Mouse (Mus musculus) intestine, postnatal 0 days (tissue): ENCODE results near the gene Aqp12. TPM values are rescaled to one million over a fixed set of nuclear protein-coding genes. Genes with fewer than 3 reads are reported as not detected.
A peak's percentile ranks its signal among the peaks of the same experiment; 100 is the strongest.

Experiments
- ATAC-seq: fragments of 200-750 bp; cut with Nextera tagmentation; 2 replicates; pipeline ENCODE4 v1.8.0; 2017; ENCODE audit warnings: mild to moderate bottlenecking, moderate TSS enrichment, moderate library complexity
- H3K27ac ChIP-seq: fragments of 300-500 bp; sonication (generic); 2 replicates; pipeline ENCODE4 v1.5.1; 2014; ENCODE audit warnings: mild to moderate bottlenecking, low read depth, low read length, moderate library complexity
- H3K27me3 ChIP-seq: fragments of 300-500 bp; sonication (generic); replicated peaks from 2 replicates; pipeline ENCODE4 v1.6.1; 2014; ENCODE audit warnings: low read length, mixed read lengths; ENCODE audit not compliant: control insufficient read depth, insufficient read depth
- H3K36me3 ChIP-seq: fragments of 300-500 bp; sonication (generic); 2 replicates; pipeline ENCODE4 v1.6.1; 2014; ENCODE audit warnings: mild to moderate bottlenecking, moderate library complexity; ENCODE audit not compliant: control insufficient read depth, insufficient read depth
- H3K4me1 ChIP-seq: fragments of 300-500 bp; sonication (generic); replicated peaks from 2 replicates; pipeline ENCODE4 v1.6.1; 2014; ENCODE audit warnings: antibody characterized with exemption, low read length, mixed read lengths; ENCODE audit not compliant: control insufficient read depth, insufficient read depth
- H3K4me2 ChIP-seq: fragments of 300-500 bp; sonication (generic); replicated peaks from 2 replicates; pipeline ENCODE4 v1.6.1; 2014; ENCODE audit warnings: low read depth, mild to moderate bottlenecking, moderate library complexity
- H3K4me3 ChIP-seq: fragments of 300-500 bp; sonication (generic); 2 replicates; pipeline ENCODE4 v1.5.1; 2014; ENCODE audit warnings: low read depth, low read length
- H3K9ac ChIP-seq: fragments of 300-500 bp; sonication (generic); 2 replicates; pipeline ENCODE4 v1.6.1; 2014; ENCODE audit warnings: mild to moderate bottlenecking, low read depth, low read length
- H3K9me3 ChIP-seq: fragments of 300-500 bp; sonication (generic); 2 replicates; pipeline ENCODE4 v1.6.1; 2016; ENCODE audit warnings: mixed run types; ENCODE audit not compliant: control insufficient read depth
- CTCF ChIP-seq: sonication (generic); IDR thresholded peaks from 2 replicates; pipeline ENCODE4 v1.5.1; 2016; ENCODE audit warnings: low read depth, mild to moderate bottlenecking, control low read depth, antibody characterized with exemption, moderate library complexity
- WGBS: fragments of 180-500 bp; shearing (Covaris S2); extraction: QIAGEN DNeasy Blood & Tissue Kit; methylation state at CpG from one replicate; pipeline ENCODE4 v1.1.7; 2014; 5-methylcytosine and 5-hydroxymethylcytosine counted together
- polyA plus RNA-seq: library from polyadenylated mRNA; unstranded; fragments of >200 nt; fragmentation: Nextera tagmentation; extraction: Ambion mirVana; gene quantifications from 2 replicates; pipeline ENCODE4 v1.2.1, GENCODE M21; 2015

Aqp12 gene
- polyA plus RNA-seq, 1 experiment from 2014 or later: 0.17 TPM

GRCm38 (mm10) chr1:92988894-92989293 is 17.2 kb upstream of the Aqp12 start:
- H3K9ac ChIP-seq: no peak overlapping the region
- H3K4me1 ChIP-seq: no peaks in the 10 kb centered on the region
- H3K9me3 ChIP-seq: no peaks in the 10 kb centered on the region
- peaks cover 3% of the 10 kb centered on the region; the same call in 1 of the 2 replicates for H3K36me3 ChIP-seq
- no peak overlapping the region for H3K27ac ChIP-seq
- H3K4me3 ChIP-seq: no peak overlapping the region
- WGBS: 30% methylated on average over 4 of the region's 4 CpGs
- no peak for ATAC-seq
- no peaks in the 10 kb centered on the region for H3K27me3 ChIP-seq
- TF ChIP-seq CTCF: no peak
- no peak overlapping the region for H3K4me2 ChIP-seq

DNA sequence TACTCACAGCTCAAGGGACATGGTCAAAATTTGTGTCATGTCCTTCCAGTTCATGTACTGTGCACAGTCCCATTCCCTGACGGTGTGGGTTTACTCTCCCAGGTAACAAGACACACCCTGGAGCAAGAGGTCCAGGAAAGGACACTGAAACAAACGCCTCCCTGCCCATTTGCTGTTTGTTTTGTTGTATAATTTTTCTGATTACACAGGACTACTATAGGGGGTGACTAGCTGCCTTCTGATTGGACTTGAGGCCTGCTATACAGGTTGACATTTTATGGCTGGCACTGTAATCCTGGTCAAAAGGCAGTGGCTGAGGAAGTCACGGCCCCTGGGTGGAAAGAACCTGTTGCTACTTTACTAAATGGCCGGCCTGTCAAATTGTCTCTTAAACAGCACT is 16.2 kb upstream of the Aqp12 start:
- H3K9ac ChIP-seq: no peak overlapping the region
- WGBS: 31% methylated on average over 4 of the region's 4 CpGs
- no peaks in the 10 kb centered on the region for H3K4me1 ChIP-seq
- H3K4me3 ChIP-seq: no peak overlapping the region
- H3K36me3 ChIP-seq: no peaks in the 10 kb centered on the region
- no peak overlapping the region for H3K27ac ChIP-seq
- H3K4me2 ChIP-seq: no peak overlapping the region
- ATAC-seq: peak; percentile 53; the same call in 1 of the 2 replicates
- no peak for TF ChIP-seq CTCF
- no peaks in the 10 kb centered on the region for H3K9me3 ChIP-seq
- no peaks in the 10 kb centered on the region for H3K27me3 ChIP-seq

- Histone ChIP-seq H3K9ac (no peak overlapping the region), H3K4me3 (no peak overlapping the region), H3K9me3 (no peaks in the 10 kb centered on the region), H3K27ac (no peak overlapping the region), H3K4me2 (no peak overlapping the region), H3K27me3 (no peaks in the 10 kb centered on the region), H3K4me1 (no peaks in the 10 kb centered on the region), H3K36me3 (no peaks in the 10 kb centered on the region)
- 88% methylated on average over 6 of the region's 6 CpGs for WGBS
- ATAC-seq: no peak
- no peak for TF ChIP-seq CTCF
These were observed 13.8 kb upstream of the Aqp12 start for GRCm38 (mm10) chr1:92992214-92992855.

GRCm38 (mm10) chr1:92992880-92993279 is 13.3 kb upstream of the Aqp12 start:
- Histone ChIP-seq H3K4me1 (no peaks in the 10 kb centered on the region), H3K9ac (no peak overlapping the region), H3K9me3 (no peaks in the 10 kb centered on the region), H3K4me2 (no peak overlapping the region), H3K27me3 (no peaks in the 10 kb centered on the region), H3K4me3 (no peak overlapping the region), H3K27ac (no peak overlapping the region), H3K36me3 (no peaks in the 10 kb centered on the region)
- no peak for TF ChIP-seq CTCF
- ATAC-seq: no peak
- 74% methylated on average over 2 of the region's 2 CpGs for WGBS

DNA sequence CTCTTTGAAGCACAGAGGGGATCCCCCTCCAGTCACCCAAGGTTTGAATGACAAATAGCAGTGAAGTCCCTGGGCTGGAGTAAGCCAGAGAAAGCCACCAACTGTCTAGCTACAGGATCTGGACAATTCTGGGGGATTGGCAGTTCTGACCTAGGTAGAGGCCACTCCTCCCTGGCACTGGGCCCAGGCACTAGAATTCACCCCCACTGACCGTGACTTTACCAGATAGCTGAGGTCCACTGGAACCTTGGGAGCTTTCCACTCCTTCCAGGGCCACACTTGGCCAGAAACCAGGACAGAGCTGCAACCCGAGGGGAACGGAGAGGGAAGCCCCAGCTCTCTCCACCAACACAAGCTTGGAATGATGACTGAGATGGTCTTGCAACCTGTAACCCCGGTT is 3.1 kb downstream of the Aqp12 start:
- Histone ChIP-seq H3K27ac (no peak overlapping the region), H3K4me3 (no peak overlapping the region), H3K9me3 (no peaks in the 10 kb centered on the region), H3K4me2 (no peak overlapping the region), H3K36me3 (no peaks in the 10 kb centered on the region), H3K4me1 (no peaks in the 10 kb centered on the region), H3K27me3 (no peaks in the 10 kb centered on the region), H3K9ac (no peak overlapping the region)
- 58% methylated on average over 4 of the region's 4 CpGs for WGBS
- TF ChIP-seq CTCF: no peak
- no peak for ATAC-seq

DNA sequence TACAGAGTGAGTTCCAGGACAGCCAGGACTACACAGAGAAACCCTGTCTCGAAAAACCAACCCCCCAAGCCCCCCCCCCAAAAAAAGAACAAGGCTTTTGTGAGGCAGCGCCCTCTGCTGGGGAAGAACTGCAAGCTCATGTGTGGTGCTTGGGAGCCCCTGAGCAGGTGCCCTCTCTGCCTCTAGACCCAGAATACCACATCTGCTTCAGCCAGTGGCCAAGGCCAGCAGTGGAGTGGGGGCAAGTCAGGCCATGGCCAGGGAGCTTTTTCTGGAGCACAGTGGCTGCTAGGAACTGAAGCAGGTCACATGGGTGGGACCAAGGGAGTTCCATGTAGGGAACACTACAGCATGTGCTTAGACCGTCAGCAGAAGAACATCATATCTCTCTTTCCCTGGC is 4.6 kb downstream of the Aqp12 start:
- H3K9ac ChIP-seq: no peak overlapping the region
- H3K9me3 ChIP-seq: no peaks in the 10 kb centered on the region
- H3K4me3 ChIP-seq: no peak overlapping the region
- 27% methylated on average over 3 of the region's 3 CpGs for WGBS
- no peaks in the 10 kb centered on the region for H3K36me3 ChIP-seq
- no peak overlapping the region for H3K27ac ChIP-seq
- H3K4me1 ChIP-seq: no peaks in the 10 kb centered on the region
- H3K27me3 ChIP-seq: no peaks in the 10 kb centered on the region
- peak; percentile 75 for TF ChIP-seq CTCF
- ATAC-seq: no peak
- no peak overlapping the region for H3K4me2 ChIP-seq
